Mouse (Mus musculus): Measurements from ENCODE around the gene Ddx4.
"Not testable (repeated sequence)": the region's sequence is repeated elsewhere in the genome, so short reads cannot be mapped to it uniquely, and the experiment has no call there.

The Ddx4 gene

DNA sequence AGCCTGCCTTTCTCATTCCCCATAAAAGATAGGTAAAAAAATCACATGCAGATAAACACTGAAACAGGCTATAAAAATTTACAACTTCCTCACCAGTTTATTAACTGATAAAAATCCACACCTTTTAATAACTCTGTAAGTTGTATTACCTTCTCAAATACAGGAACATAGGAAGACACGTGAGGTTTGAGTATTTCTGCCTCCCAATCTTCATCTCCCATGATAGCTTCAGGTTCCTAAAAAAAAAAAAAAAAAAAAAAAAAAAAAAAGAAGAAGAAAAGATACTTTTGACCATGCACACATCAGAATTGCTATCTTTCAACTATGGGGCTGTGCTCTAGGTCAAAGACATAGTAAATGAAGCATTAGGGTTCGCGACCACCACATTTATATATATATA, 1.1 kb downstream of the Ddx4 start:
- POLR2A ChIA-PET: interaction anchor here in 2 of 4 experiments (0.6 to 1.5 kb wide), 2 partner anchors 9 to 95 kb away, joined by 3 to 9 read pairs; partner anchors contain the start of gene Slc38a9 (in 1 of the 2)

GRCm38 (mm10) chr13:112645529-112646186, 6.6 kb downstream of the Ddx4 start:
- ChIA-PET POLR2A (interaction anchor here in 1 of 4 experiments (0.6 kb wide), 1 partner anchor 389 kb away, joined by 3 read pairs; no protein-coding TSS in a partner anchor), CTCF (interaction anchor here in 1 of 4 experiments (0.6 kb wide), 1 partner anchor 18 kb away, joined by 3 read pairs; no protein-coding TSS in a partner anchor)

More for the DNA sequence above, 1.1 kb downstream of the Ddx4 start:
- CTCF ChIA-PET: interaction anchor here in 1 of 4 experiments (0.7 kb wide), 1 partner anchor 30 kb away, joined by 4 read pairs; no protein-coding TSS in a partner anchor

DNA sequence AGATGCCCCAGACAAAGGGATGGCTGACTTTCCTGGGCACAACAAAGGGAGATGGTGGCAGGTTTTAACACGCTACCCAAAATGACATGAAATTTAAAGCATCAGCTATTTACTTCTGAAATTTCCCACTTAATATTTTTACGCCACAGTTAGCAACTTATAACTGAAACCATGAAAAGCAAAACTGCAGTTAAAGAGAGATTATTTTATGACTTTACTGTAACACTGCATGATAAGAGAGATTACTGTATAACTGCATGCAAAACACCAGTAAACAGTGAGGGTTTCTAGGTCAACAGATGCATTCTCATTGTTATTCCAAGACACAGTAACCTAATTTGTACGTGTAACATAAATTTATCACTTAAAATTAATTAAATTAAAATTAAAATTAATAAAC, 7.3 kb downstream of the Ddx4 start:
- POLR2A ChIA-PET: no interaction called here

GRCm38 (mm10) chr13:112642897-112643296, 9.4 kb downstream of the Ddx4 start:
- ChIA-PET POLR2A (interaction anchor here in 1 of 4 experiments (0.6 kb wide), 1 partner anchor 141 kb away, joined by 3 read pairs; no protein-coding TSS in a partner anchor), CTCF (no interaction called here)

More for the DNA sequence above, 7.3 kb downstream of the Ddx4 start:
- CTCF ChIA-PET: no interaction called here

- POLR2A ChIA-PET: interaction anchor here in 1 of 4 experiments (0.6 kb wide), 1 partner anchor 133 kb away, joined by 4 read pairs; no protein-coding TSS in a partner anchor
- CTCF ChIA-PET: interaction anchor here in 1 of 4 experiments (0.5 kb wide), 1 partner anchor 868 kb away, joined by 3 read pairs; no protein-coding TSS in a partner anchor
These were observed 13.2 kb downstream of the Ddx4 start for GRCm38 (mm10) chr13:112639111-112639510.

DNA sequence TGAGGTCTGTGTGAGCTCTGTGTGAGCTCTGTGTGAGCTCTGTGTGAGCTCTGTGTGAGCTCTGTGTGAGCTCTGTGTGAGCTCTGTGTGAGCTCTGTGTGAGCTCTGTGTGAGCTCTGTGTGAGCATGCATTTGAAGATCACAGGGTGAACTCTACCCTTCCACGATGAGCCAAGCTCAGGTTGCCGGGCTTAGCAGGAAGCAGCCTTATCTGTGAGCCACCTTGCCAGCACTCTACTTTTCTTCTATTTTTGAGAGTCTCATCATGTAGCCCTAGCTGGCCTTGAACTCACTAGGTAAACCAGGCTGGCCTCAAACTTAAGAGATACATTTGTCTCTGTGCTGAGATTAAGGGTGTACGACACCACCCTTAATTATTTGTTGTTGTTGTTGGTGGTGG, 15.8 kb downstream of the Ddx4 start:
- CTCF ChIA-PET: no interaction called here
- POLR2A ChIA-PET: interaction anchor here in 1 of 4 experiments (0.5 kb wide), 1 partner anchor 398 kb away, joined by 3 read pairs; no protein-coding TSS in a partner anchor

- ChIA-PET POLR2A (no interaction called here), CTCF (no interaction called here)
These were observed 17.0 kb downstream of the Ddx4 start for GRCm38 (mm10) chr13:112635174-112635837.

DNA sequence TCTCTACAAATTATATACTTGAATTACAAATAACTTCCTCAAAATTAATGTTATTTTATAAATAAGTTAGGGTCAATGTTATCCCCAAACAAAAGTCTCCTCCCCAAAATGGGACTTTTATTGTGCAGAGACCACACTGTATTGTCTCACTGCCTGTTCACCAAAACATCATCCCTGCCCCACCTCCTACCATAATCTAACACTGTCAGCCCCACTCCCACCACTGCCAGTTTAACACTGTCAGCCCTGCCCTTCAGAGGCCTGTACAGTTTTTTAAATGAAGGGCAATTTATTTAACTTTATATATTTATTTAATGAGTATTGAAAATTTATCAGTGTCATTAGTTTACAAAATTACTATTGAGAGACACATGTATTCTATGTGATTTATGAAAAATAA, 26.7 kb downstream of the Ddx4 start:
- POLR2A ChIA-PET: interaction anchor here in 1 of 4 experiments (0.6 kb wide), 1 partner anchor 51 kb away, joined by 3 read pairs; no protein-coding TSS in a partner anchor
- CTCF ChIA-PET: no interaction called here

DNA sequence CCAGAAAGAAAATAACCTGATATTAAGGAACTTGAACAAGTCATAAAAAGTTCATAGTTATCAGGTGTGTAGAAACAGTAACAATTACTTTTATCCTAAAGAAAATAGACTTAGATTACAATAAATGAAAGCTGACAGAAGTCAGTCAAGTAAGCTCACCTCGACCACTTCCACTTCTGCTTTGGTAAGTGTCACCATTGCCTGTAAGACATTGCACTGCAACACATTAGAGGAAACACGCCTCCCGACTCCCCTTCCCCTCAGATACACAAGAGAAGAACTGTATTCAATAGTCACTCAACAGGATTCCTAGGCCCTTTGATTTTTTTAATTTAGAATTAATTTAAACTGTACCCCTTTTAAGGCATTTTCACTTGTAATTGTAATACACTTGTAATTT, 27.7 kb downstream of the Ddx4 start:
- POLR2A ChIA-PET: no interaction called here
- CTCF ChIA-PET: no interaction called here

DNA sequence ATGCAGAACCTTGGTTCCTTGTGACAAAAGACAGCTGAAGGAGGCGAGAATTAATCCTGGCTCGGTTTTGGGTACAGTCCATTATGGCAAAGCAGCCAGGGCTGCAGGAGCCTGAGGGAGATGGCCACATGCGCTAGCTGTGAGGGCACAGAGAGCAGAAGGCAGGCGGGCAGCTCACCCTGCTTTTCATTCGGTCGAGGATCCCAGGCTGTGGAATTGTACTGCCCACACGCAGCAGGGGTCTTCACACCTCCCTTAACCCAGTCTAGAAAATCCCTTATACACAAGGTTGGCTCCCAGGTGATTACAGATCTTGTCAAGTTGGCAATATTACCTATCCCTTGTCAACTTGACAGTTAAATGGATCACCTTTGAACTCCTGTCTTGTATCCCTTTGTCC, 28.6 kb downstream of the Ddx4 start:
- POLR2A ChIA-PET: no interaction called here
- CTCF ChIA-PET: interaction anchor here in 1 of 4 experiments (0.5 kb wide), 1 partner anchor 413 kb away, joined by 8 read pairs; no protein-coding TSS in a partner anchor

- CTCF ChIA-PET: interaction anchor here in 1 of 4 experiments (0.6 kb wide), 1 partner anchor 29 kb away, joined by 4 read pairs; no protein-coding TSS in a partner anchor
- POLR2A ChIA-PET: no interaction called here
These were observed 30.7 kb downstream of the Ddx4 start for GRCm38 (mm10) chr13:112621592-112621991.

DNA sequence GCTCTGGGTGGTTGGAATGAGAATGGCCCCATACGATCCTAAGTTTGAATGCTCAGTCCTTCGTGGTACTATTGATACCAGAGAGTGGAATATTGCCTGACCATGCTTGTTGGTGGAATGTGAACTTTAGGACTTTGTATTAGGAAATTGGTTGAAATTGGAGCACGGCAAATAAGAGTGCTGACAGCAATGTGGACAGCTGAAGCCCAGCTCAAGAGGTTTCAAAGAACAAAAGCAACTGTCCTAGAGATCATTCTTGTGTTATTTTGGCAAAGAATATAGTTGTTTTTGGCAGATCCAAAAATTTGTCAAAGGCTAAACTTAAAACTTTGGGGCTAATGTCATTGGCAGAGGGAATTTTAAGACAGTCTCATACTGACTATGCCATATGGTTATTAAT, 43.7 kb downstream of the Ddx4 start:
- CTCF ChIA-PET: no interaction called here
- POLR2A ChIA-PET: no interaction called here

GRCm38 (mm10) chr13:112604411-112604810, 47.9 kb downstream of the Ddx4 start:
- POLR2A ChIA-PET: no interaction called here

DNA sequence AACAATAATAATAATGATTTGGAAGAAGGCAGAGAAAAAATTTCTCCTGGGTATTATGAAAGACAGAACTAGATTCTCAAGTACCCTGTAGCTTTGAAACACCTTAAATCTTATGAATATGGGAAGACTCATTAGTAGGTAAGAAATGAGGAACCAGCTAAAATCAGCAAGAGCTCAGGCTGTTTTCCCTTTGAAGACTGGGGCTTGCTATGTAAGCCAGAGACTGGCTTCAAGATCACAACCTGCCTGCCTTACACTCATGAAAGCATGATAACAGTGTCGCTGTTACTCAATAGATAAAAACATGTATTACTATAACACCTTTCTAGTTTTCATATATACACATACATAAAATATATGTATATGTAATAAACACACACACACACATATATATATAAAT, 48.4 kb downstream of the Ddx4 start:
- POLR2A ChIA-PET: no interaction called here
- CTCF ChIA-PET: no interaction called here

More at GRCm38 (mm10) chr13:112604411-112604810, 47.9 kb downstream of the Ddx4 start:
- CTCF ChIA-PET: no interaction called here

- ChIA-PET POLR2A (interaction anchor here in 1 of 4 experiments (0.7 kb wide), 1 partner anchor 11 kb away, joined by 3 read pairs; no protein-coding TSS in a partner anchor), CTCF (no interaction called here)
These were observed 49.7 kb downstream of the Ddx4 start for GRCm38 (mm10) chr13:112602607-112603006.

- CTCF ChIA-PET: not testable (repeated sequence)
These were observed 58.0 kb downstream of the Ddx4 start, which contains the start of gene Il31ra for GRCm38 (mm10) chr13:112594260-112594659. Il31ra (minus strand) TSS chr13:112594360.

GRCm38 (mm10) chr13:112590254-112590653, 62.0 kb downstream of the Ddx4 start:
- POLR2A ChIA-PET: no interaction called here
- CTCF ChIA-PET: no interaction called here

More at GRCm38 (mm10) chr13:112594260-112594659, 58.0 kb downstream of the Ddx4 start, which contains the start of gene Il31ra:
- POLR2A ChIA-PET: not testable (repeated sequence)

DNA sequence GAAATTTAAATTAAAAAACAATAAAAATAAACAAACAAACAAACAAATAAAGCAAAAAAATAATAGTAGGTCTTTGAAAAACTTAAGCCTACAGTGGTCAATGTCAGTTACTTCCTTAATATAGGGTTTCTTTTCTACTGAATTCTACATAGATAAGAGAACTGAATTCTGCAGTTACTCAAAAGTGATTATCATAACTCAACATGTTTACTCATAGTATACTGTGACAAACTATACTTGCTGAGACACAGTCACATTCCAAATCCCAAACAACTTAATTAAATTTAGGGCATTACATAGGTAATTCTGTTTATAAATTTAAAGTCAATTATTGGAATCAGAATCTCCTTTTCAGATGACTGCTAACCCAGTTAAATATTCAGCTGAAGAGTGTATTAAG, 62.6 kb downstream of the Ddx4 start:
- CTCF ChIA-PET: no interaction called here
- POLR2A ChIA-PET: no interaction called here

DNA sequence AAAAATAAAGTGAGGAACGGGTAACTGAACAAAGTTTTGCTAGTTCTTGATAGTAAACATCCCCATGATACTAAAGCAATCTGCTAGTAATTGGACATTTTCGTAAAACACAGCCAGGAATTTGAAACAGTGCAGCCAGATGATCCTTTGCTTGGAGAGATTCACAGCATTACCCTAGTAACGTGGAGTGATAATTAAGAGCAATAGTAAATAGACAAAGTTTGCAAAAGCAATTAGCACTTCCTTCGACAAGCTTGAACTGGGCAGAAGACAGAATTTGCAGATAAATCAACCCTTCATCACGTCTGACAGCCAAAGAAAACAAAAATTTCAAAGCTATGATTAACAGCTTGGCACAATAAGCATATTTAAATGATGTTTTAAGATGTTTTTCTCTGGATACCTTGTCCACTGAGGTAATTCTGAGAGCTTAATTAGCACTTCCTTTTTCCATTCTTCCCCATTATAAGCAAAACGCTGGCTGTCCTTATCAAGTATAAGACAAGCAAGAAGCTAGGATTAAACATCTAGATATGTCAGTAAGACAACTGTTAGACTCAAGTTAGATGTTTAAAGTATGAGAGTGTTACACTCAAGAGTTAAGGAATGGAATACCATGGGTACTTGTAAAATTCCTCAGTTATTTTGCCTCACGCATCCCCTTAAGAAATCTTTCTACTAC, 67.6 kb downstream of the Ddx4 start:
- POLR2A ChIA-PET: no interaction called here
- CTCF ChIA-PET: no interaction called here

GRCm38 (mm10) chr13:112582291-112582690, 70.0 kb downstream of the Ddx4 start:
- CTCF ChIA-PET: interaction anchor here in 1 of 4 experiments (0.6 kb wide), 1 partner anchor 41 kb away, joined by 3 read pairs; no protein-coding TSS in a partner anchor
- POLR2A ChIA-PET: no interaction called here

Measured in embryonic stem cell, embryonic (primary cell).